Mouse (Mus musculus) inflammation-experienced regulatory T-cells (primary cell): ENCODE measurements around the gene Gkap1. TPM values are rescaled to one million over a fixed set of nuclear protein-coding genes. Genes with fewer than 3 reads are reported as not detected.

Experiments used
- polyA plus RNA-seq, 2 experiments: library from polyadenylated mRNA; unstranded; fragments of 100-300 nt; shearing (Covaris generic); gene quantifications; one replicate each; pipeline ENCODE4 v1.2.1; 2017

Gene Gkap1
- 1 to 10 TPM in 1 of 2 experiments, under 1 TPM in 1; 0.75 to 2.9 TPM for polyA plus RNA-seq

GRCm38 (mm10) chr13:58275599-58275998, at the start of gene Gkap1:
TSS of gene Gkap1 (minus strand) at chr13:58275699.

GRCm38 (mm10) chr13:58215592-58216341, 59.7 kb downstream of the Gkap1 start, which contains the start of gene Ubqln1:
TSS of gene Ubqln1 (minus strand) at chr13:58215653.

Other genes with a start within 250 kb of the Gkap1 start
- 1 to 10 TPM; 2.4 to 2.6 TPM for gene Klhl3, start 162.1 kb downstream of the Gkap1 start, polyA plus RNA-seq
- gene Hnrnpa0, start 147.1 kb downstream of the Gkap1 start, polyA plus RNA-seq = 10 to 100 TPM; 90.1 to 90.8 TPM
- gene Idnk, start 118.0 kb downstream of the Gkap1 start, polyA plus RNA-seq = 100 to 1,000 TPM; 173 to 186 TPM
- gene Ubqln1, start 60.0 kb downstream of the Gkap1 start, polyA plus RNA-seq = 100 to 1,000 TPM; 129 to 147 TPM
- gene Kif27, start 83.4 kb upstream of the Gkap1 start, polyA plus RNA-seq = under 1 TPM; 0.05 to 0.18 TPM
- 10 to 100 TPM; 43.0 to 50.3 TPM for gene 2210016F16Rik, start 109.5 kb upstream of the Gkap1 start, polyA plus RNA-seq
- gene Rmi1, start 126.5 kb upstream of the Gkap1 start, polyA plus RNA-seq = 10 to 100 TPM; 33.3 to 41.3 TPM
- gene Hnrnpk, start 127.6 kb upstream of the Gkap1 start, polyA plus RNA-seq = 1,000 to 10,000 TPM; 1,721 to 1,993 TPM